Mouse (Mus musculus): ENCODE measurements around the gene Foxn3. TPM values are rescaled to one million over a fixed set of nuclear protein-coding genes. Genes with fewer than 3 reads are reported as not detected.

Gene Foxn3
- polyA plus RNA-seq, 1 experiment from 2014 or later = 86.4 TPM

DNA sequence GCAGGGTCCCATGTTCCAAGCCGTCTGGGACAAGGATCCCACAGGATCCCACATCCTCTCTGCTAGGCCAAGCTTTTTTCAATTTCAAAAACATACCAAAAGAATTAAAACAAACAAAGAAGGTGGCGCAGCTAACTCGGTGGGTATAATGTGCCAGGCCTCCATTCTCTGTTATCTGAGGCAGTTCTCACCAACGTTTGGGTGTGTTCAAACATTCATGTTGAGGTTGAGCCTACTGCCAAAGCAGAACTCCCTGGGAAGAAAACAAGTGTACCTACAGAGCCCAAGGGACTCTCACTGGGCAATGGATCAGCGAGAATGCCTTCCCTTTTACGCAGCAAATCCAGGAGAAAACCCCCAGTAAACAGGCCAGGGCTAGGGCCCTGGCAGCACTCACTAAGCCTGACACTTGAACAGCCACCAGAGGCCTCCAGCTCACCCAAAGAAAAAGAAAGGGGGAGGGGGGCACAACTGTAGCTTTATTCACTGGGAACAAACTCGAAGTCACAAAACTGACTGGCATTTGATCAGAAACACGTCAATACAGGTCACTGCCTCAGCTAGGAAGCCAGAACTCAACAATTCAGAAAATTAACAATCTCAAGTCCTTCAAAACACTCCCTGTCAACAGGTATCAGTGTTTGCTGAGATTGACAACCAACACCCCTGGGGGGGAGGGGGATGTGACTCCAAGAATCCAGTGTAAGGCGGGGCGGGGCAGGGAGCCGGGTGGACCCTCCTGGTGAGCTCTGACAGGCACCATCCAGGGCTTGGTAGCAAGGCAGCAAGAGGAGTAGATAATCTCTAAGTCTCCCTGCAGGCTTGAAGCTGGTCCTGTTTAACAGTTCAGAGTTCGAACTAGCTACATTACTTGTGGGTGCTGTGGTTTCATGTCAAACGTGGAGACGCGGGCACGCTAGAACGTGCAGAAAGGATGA, 177.2 kb downstream of the Foxn3 start:
- Histone ChIP-seq H3K9ac (replicated peaks) (no peak overlapping the region), H3K36me3 (peaks cover 25% of the 10 kb centered on the region), H3K4me3 (no peak overlapping the region), H3K27ac (replicated peaks) (no peak overlapping the region), H3K27me3 (no peaks in the 10 kb centered on the region), H3K4me2 (replicated peaks) (no peak overlapping the region), H3K4me1 (peaks cover 38% of the 10 kb centered on the region), H3K9me3 (no peaks in the 10 kb centered on the region)
- 65% methylated on average over 17 of the region's 17 CpGs for WGBS
- ATAC-seq (replicated peaks) = no peak

DNA sequence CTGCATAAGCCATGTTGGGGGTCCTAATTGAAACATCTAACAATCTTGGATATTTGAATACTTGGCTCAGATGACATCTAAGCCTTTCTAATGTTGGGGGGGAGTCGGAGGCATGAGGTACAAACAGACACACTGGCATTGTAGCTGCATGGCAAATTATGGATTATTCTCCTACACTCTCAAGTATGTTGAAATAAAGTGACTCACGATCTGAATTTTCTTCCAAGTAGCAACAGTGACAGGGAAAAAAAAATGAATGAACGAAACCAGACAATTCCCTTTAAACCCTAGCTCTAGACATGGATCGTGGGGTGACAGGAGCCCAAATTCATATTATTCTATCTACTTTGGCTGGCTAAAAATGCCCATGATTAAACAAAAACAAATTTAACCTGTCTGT, 178.3 kb downstream of the Foxn3 start:
- peaks cover 36% of the 10 kb centered on the region for H3K4me1 ChIP-seq
- H3K9me3 ChIP-seq = no peaks in the 10 kb centered on the region
- H3K27me3 ChIP-seq = no peaks in the 10 kb centered on the region
- no peak for ATAC-seq (replicated peaks)
- no peak overlapping the region for H3K27ac ChIP-seq (replicated peaks)
- no peak overlapping the region for H3K4me2 ChIP-seq (replicated peaks)
- peaks cover 25% of the 10 kb centered on the region for H3K36me3 ChIP-seq
- 84% methylated on average over 4 of the region's 4 CpGs for WGBS
- H3K4me3 ChIP-seq = no peak overlapping the region
- H3K9ac ChIP-seq (replicated peaks) = no peak overlapping the region

- ATAC-seq (replicated peaks) = no peak
- WGBS = 90% methylated on average over 9 of the region's 9 CpGs
- H3K4me1 ChIP-seq = peaks cover 46% of the 10 kb centered on the region
Observed at GRCm38 (mm10) chr12:99381317-99381716, 182.1 kb downstream of the Foxn3 start.

DNA sequence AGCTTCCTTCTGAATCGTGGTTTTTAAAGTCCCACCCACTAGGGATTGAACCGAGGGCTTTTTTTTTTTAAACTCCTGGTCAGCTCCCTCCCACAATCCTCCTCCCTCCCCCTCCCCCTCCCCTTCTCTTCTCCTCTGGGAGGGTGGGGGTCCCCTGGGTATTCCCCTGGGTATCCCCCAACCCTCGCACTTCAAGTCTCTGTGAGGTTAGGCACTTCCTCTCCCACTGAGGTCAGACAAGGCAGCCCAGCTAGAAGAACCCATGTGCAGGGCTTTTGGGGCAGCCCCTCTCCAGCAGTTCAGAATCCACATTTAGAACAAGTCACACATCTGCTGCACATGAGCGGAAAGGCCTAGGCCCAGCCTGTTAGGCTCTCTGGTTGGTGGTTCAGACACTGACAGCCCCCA, 182.5 kb downstream of the Foxn3 start:
- peaks cover 11% of the 10 kb centered on the region; the same call in 1 of the 2 replicates for H3K36me3 ChIP-seq
- ATAC-seq (replicated peaks) = no peak
- H3K9me3 ChIP-seq = no peaks in the 10 kb centered on the region
- H3K4me3 ChIP-seq = no peak overlapping the region
- WGBS = 65% methylated on average over 4 of the region's 4 CpGs
- no peaks in the 10 kb centered on the region for H3K27me3 ChIP-seq
- H3K27ac ChIP-seq (replicated peaks) = no peak overlapping the region
- no peak overlapping the region for H3K9ac ChIP-seq (replicated peaks)
- H3K4me2 ChIP-seq (replicated peaks) = no peak overlapping the region
- peaks cover 47% of the 10 kb centered on the region for H3K4me1 ChIP-seq

More at GRCm38 (mm10) chr12:99381317-99381716, 182.1 kb downstream of the Foxn3 start:
- Histone ChIP-seq H3K27me3 (no peaks in the 10 kb centered on the region), H3K9ac (replicated peaks) (no peak overlapping the region), H3K27ac (replicated peaks) (no peak overlapping the region), H3K4me2 (replicated peaks) (no peak overlapping the region), H3K9me3 (no peaks in the 10 kb centered on the region), H3K36me3 (peaks cover 11% of the 10 kb centered on the region; the same call in 1 of the 2 replicates), H3K4me3 (no peak overlapping the region)

DNA sequence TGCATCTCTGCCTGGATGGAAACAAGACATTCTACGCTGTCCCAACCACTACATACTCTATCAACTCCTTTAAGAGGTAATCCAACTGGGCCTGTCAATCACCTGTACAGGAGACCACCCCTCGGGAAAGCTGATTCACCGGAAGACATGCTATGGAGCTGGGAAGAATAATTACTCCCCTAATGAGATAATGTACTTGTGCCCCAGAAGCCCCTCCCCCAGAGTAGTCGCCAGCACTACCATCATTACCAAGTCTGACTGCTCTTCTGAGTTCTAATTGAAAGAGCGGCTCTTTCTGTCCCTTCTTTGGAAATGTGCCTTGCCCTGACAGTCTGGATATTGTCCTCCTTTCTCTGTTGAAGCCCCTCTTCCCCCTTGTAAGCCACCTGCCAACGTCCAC, 183.3 kb downstream of the Foxn3 start:
- Histone ChIP-seq H3K4me2 (replicated peaks) (no peak overlapping the region), H3K4me3 (no peak overlapping the region), H3K36me3 (peaks cover 11% of the 10 kb centered on the region; the same call in 1 of the 2 replicates), H3K9me3 (no peaks in the 10 kb centered on the region), H3K9ac (replicated peaks) (no peak overlapping the region), H3K4me1 (peaks cover 47% of the 10 kb centered on the region), H3K27me3 (no peaks in the 10 kb centered on the region), H3K27ac (replicated peaks) (no peak overlapping the region)
- ATAC-seq (replicated peaks) = no peak
- 28% methylated on average over 6 of the region's 6 CpGs for WGBS

DNA sequence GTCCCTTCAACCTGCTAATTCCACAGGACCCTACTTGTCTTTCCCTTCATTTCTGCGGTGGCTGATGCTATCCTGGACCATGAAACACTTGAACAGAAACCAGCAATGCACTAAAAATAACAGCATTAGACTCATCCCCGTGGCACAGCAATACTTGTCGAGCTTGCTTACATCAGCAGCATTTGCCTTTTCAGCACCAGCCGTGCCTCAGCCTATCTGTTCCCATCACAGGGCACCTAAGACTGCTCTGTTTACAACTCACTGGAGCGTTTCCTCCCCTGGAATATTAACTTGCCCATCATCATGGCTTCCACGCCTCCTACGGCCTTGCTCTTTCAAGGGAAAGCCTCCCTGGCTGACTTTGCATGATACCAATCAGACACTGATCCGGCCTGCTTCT, 185.1 kb downstream of the Foxn3 start:
- Histone ChIP-seq H3K4me3 (no peak overlapping the region), H3K9ac (replicated peaks) (no peak overlapping the region), H3K36me3 (peaks cover 11% of the 10 kb centered on the region; the same call in 1 of the 2 replicates), H3K4me2 (replicated peaks) (no peak overlapping the region), H3K27ac (replicated peaks) (no peak overlapping the region), H3K9me3 (no peaks in the 10 kb centered on the region), H3K27me3 (no peaks in the 10 kb centered on the region), H3K4me1 (peaks cover 57% of the 10 kb centered on the region)
- ATAC-seq (replicated peaks) = no peak
- WGBS = 75% methylated on average over 8 of the region's 8 CpGs

DNA sequence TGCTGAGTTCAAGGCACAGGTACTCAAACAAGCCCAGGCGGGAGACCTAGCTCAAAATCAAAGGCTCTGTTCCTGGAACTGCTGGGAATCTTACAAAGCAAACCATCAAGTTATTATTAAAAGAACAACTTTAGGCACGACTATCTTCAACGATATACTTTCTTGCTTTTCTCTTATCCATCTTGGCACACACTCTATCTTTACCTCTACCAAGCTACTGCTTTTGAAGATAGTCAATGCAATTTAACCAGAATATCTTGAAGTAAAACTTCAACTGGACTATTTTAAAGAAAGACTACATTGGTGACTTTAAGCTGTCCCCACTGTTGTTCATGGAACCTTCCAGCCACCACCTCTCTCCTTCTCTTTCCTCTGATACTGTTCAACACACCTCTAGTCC, 185.7 kb downstream of the Foxn3 start:
- Histone ChIP-seq H3K4me1 (peaks cover 57% of the 10 kb centered on the region), H3K4me2 (replicated peaks) (no peak overlapping the region), H3K27ac (replicated peaks) (no peak overlapping the region), H3K36me3 (peaks cover 10% of the 10 kb centered on the region; the same call in 1 of the 2 replicates), H3K9me3 (no peaks in the 10 kb centered on the region), H3K9ac (replicated peaks) (no peak overlapping the region), H3K27me3 (no peaks in the 10 kb centered on the region), H3K4me3 (no peak overlapping the region)
- 74% methylated on average over 3 of the region's 3 CpGs for WGBS
- ATAC-seq (replicated peaks) = no peak

DNA sequence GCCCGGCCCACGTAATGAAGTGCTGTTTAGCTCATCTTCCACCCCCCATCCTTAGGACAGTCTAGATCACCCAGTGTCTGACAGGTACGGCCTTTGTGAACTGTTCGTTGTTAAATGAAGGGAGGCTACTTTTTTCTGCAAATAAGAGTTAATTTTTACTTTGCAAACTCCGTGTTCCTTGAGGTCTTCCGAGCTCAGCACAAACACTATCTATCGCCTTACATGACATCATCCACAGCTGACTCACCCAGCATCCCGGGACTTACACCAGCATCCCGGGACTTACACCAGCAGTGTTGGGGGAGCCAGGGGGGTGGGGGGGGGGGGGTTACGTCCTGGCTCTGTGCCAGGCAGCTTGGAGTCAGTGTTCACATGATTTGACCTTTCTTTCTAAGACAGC, 186.3 kb downstream of the Foxn3 start:
- H3K4me2 ChIP-seq (replicated peaks) = no peak overlapping the region
- peaks cover 3% of the 10 kb centered on the region; the same call in 1 of the 2 replicates for H3K36me3 ChIP-seq
- no peaks in the 10 kb centered on the region for H3K9me3 ChIP-seq
- WGBS = 72% methylated on average over 10 of the region's 10 CpGs
- H3K27ac ChIP-seq (replicated peaks) = no peak overlapping the region
- H3K27me3 ChIP-seq = no peaks in the 10 kb centered on the region
- H3K4me1 ChIP-seq = peaks cover 57% of the 10 kb centered on the region
- no peak overlapping the region for H3K4me3 ChIP-seq
- H3K9ac ChIP-seq (replicated peaks) = no peak overlapping the region
- ATAC-seq (replicated peaks) = no peak

DNA sequence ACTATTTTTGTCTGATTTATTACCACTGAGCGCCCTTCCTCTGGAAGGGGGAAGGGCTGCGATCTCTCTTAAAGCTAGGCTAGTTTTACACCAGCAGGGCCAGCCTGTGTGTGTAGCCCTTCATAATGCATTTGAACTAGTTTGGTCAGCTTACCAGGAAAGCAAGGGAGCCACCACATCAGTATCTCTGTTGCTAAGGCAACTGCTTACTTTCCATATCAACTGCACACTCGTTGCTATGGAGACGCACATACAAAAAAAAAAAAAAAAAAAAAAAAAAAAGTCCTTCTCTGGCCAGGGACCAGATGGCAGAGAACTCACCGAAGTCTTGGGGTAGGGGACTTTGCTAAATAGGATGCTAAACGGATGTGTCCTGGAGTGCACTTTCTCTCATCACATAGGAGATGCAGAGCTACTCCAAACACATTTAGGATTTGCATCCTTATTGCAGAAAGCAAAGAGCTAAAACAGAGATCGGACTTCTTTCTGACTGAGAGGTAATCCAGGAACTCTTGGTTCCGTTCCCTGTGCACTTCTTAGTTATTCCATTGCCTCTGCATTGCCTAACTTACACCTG, 187.4 kb downstream of the Foxn3 start:
- peak overlapping the region; percentile 69 for H3K27ac ChIP-seq (replicated peaks)
- H3K9ac ChIP-seq (replicated peaks) = no peak overlapping the region
- 65% methylated on average over 8 of the region's 8 CpGs for WGBS
- H3K4me3 ChIP-seq = no peak overlapping the region
- no peaks in the 10 kb centered on the region for H3K9me3 ChIP-seq
- no peak overlapping the region for H3K4me2 ChIP-seq (replicated peaks)
- no peaks in the 10 kb centered on the region for H3K27me3 ChIP-seq
- ATAC-seq (replicated peaks) = 0 out of 2 replicates have a peak, but pooled peaks have one; percentile 27
- H3K36me3 ChIP-seq = no peaks in the 10 kb centered on the region
- H3K4me1 ChIP-seq = peaks cover 56% of the 10 kb centered on the region

DNA sequence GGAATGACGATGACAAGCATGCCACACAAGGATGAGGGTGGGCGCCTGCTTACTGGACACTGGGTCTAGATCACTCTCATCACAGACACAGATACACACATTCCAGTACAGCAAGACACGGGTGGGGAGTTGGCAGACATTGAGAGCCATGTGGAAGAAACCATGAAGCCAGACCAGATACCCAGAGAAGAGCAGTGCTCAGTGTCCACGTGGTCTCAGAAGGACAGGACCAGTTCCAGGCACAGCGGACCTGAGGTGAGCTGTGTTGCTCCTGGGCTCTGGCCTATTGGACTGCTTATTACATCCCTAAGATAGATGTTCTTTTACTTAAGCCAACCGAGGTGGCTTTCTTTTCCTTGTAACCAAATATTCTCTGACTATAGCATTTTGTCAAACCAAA, 188.0 kb downstream of the Foxn3 start:
- no peak overlapping the region for H3K9ac ChIP-seq (replicated peaks)
- no peak for ATAC-seq (replicated peaks)
- H3K4me3 ChIP-seq = no peak overlapping the region
- H3K4me1 ChIP-seq = peaks cover 54% of the 10 kb centered on the region
- no peak overlapping the region for H3K4me2 ChIP-seq (replicated peaks)
- H3K36me3 ChIP-seq = no peaks in the 10 kb centered on the region
- H3K9me3 ChIP-seq = no peaks in the 10 kb centered on the region
- H3K27me3 ChIP-seq = no peaks in the 10 kb centered on the region
- WGBS = 89% methylated on average over 6 of the region's 6 CpGs
- peak overlapping the region; percentile 69 for H3K27ac ChIP-seq (replicated peaks)

GRCm38 (mm10) chr12:99374099-99374600, 189.2 kb downstream of the Foxn3 start:
- peaks cover 53% of the 10 kb centered on the region for H3K4me1 ChIP-seq
- H3K9me3 ChIP-seq = no peaks in the 10 kb centered on the region
- H3K4me2 ChIP-seq (replicated peaks) = no peak overlapping the region
- H3K27ac ChIP-seq (replicated peaks) = peak overlapping the region; percentile 51
- 45% methylated on average over 12 of the region's 12 CpGs for WGBS
- peak; percentile 52 for ATAC-seq (replicated peaks)
- H3K27me3 ChIP-seq = no peaks in the 10 kb centered on the region
- H3K9ac ChIP-seq (replicated peaks) = no peak overlapping the region
- H3K4me3 ChIP-seq = no peak overlapping the region
- H3K36me3 ChIP-seq = no peaks in the 10 kb centered on the region

DNA sequence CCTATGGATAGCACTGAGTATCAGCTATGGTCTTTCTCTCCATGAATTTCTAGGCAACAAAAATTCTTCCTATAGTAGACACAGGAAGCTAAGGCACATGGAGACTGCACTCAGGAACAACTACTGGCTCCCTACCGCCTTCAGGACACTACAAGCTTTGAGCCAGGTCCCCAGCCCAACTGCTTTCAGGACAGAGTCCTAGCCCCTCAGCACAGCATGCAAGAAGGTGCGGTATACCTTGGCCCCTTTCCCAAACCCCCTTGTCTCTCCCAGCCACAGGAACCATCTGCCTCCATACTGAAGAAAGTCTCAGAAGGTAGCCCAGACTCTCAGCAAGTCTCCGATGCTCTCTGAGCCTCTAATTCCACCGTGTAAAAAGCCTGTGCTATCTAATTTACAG, 189.8 kb downstream of the Foxn3 start:
- peak overlapping the region; percentile 51 for H3K27ac ChIP-seq (replicated peaks)
- peaks cover 51% of the 10 kb centered on the region for H3K4me1 ChIP-seq

More for the DNA sequence above, 189.8 kb downstream of the Foxn3 start:
- Histone ChIP-seq H3K9ac (replicated peaks) (no peak overlapping the region), H3K27me3 (no peaks in the 10 kb centered on the region), H3K4me3 (no peak overlapping the region), H3K36me3 (no peaks in the 10 kb centered on the region), H3K4me2 (replicated peaks) (no peak overlapping the region), H3K9me3 (no peaks in the 10 kb centered on the region)
- WGBS = 41% methylated on average over 4 of the region's 4 CpGs
- 0 out of 2 replicates have a peak, but pooled peaks have one; percentile 12 for ATAC-seq (replicated peaks)
